Mouse (Mus musculus): ENCODE data around the gene Trpv6. TPM values are rescaled to one million over a fixed set of nuclear protein-coding genes. Genes with fewer than 3 reads are reported as not detected.

The Trpv6 gene
- total RNA-seq, 2 experiments from 2014 or later, result not detected

DNA sequence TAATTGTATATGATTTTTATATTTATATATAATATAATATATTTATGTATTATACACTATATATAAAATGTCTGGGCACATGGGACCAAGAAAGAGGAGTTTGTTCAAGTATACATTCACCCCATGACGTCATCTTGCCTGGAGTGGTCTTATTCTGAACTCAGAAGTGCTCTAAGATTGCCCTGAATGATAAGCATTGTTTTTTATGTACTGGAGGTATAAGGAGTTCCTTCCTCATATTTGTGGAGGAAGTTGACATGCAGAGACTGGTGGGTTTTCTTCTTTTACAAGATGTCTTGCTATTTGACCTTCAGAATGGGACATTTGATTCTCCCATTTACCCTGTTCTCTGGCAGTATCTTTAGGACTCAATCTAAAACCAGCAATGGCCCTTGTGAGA lies 8.0 kb downstream of the Trpv6 start:
- ATAC-seq (replicated peaks; ENCODE audit: poor library complexity), result no peak; the same call in 1 of the 2 replicates

DNA sequence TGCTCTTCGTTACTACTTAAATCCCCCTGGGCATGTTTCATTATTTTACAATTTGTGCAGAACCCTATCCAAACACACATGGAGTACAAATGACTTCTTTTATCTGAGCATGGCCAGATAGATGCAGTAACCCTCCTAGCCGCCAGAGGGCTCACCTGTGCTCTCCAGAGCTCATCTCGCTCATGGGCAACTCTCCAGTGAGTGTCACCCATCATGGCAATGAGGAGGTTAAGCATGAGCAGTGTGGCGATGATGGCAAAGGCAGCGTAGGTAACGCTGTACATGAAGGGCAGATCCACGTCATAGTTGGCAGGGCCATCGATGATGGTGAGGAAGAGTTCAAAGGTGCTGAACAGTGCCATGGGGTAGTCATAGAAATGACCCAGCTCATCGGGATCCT lies 13.5 kb downstream of the Trpv6 start:
- peak; percentile 92 for ATAC-seq (replicated peaks; ENCODE audit: poor library complexity)

DNA sequence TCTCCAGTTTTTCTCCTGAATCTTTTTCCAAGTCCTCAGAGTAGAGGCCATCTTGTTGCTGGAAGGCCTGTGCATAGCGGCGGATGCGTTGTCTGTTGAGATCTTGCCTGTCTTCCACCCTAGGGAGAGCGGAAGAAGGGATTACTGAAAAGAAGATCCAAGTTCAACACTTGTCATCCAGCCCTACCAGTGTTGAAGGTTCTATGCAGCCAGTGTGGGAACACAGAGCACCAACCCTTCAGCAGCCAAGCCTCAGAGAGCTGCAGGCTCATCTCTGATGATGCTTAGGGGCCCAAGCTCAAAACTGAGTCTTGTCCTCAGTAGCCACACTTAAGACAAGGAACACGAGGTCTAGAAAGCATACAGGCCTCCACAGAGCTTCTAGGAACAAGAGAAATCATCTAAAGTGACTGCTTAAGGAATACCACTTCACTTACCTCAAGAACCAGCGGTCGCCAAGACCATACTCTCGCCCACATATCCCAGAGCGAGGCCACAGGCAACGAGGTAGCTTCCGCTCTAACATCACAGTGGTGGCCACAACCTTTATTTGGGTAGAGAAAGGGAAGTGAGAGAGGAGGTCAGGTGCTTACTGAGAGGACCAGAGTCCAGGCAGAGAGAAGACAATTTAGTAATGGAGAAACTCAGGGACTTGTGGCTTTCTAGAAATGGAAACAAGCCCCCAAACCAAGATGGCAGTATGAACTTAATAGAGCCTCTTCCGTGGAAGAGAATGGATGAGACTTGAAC lies 14.8 kb downstream of the Trpv6 start:
- ATAC-seq (replicated peaks; ENCODE audit: poor library complexity), result no peak

GRCm38 (mm10) chr6:41620173-41620798 lies 15.9 kb downstream of the Trpv6 start:
- ATAC-seq (replicated peaks; ENCODE audit: poor library complexity), result no peak

DNA sequence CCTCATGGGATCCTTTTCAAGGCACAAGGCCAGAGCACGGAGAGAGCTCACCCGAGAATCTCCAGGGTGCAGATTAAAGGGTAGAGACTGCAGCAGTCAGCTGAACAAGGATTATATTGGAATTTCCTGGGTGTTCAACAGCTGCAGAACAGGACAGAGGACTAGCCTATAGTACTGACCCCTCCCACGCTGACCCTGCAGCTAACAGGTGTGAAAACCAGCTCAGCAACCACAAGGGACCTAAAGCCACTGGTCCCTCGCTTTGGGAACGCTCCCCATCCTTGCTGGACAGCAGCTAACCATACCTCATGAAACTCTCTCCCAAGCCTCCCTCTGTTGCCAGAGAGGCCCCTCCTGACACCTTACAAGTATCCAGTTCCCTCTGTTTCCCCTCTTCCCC lies 28.6 kb downstream of the Trpv6 start:
- ATAC-seq (replicated peaks; ENCODE audit: poor library complexity), result no peak

DNA sequence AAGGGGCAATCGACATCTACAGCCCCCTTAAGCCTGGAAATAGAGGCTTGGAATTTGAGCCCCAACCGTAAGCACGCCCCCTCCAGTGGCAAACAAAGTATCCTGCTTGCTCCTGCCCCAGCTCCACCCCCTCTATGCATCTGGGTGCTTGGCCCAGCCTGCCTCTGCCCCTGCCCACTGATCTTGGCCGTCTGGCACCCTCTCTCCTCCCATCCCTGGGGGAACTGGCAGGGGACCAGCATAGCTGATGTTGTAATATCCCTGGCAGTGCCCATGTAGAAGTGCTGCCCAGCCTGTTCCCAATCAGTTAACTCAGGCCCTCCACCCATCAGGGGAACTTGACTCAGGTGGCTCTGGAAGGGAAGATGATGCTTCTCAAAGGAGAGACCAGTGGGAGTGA lies 30.0 kb downstream of the Trpv6 start:
- ATAC-seq (replicated peaks; ENCODE audit: poor library complexity), result peak; percentile 47

DNA sequence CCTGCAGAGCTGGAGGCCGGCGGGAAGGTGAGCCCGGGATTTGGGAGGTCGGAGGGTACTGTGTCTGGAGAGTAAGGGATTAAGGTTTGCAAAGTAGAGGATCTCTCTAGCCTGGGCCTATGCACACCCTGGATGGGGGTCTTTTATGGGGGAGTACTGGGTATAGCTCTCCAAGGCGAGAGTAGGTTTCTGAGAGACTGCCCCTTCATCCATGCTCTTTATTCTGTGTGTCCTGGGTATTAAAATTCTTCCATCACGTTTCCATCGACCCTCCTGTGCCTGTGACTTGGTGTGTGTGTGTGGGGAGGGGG lies 30.5 kb downstream of the Trpv6 start:
- no peak for ATAC-seq (replicated peaks; ENCODE audit: poor library complexity)

GRCm38 (mm10) chr6:41605061-41605793 lies 31.0 kb downstream of the Trpv6 start, which contains the start of gene Ephb6:
Ephb6 (plus strand) TSS chr6:41605482.
- ATAC-seq (replicated peaks; ENCODE audit: poor library complexity), result peak; percentile 81

- ATAC-seq (replicated peaks; ENCODE audit: poor library complexity), result peak; percentile 73
Measured at GRCm38 (mm10) chr6:41604401-41605050, 31.7 kb downstream of the Trpv6 start.

DNA sequence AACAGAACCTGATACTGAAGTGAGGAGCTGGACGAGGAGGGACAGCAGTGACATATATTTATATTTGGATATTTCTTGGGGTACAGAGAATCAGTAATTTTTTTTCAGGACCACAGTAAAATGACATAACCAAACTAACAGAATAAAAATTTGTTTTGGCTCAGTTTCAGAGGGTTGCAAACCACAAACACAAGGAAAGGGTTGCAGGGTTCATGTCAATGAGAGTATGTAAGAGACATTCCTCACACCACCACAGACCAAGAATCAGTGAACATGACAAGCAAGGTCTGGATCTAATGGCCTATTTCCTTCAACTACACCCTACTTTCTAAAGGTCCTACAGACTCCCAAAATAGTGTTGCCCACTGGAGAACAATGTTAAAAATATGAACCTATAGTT lies 54.0 kb downstream of the Trpv6 start:
- no peak for ATAC-seq (replicated peaks; ENCODE audit: poor library complexity)

- ATAC-seq (replicated peaks; ENCODE audit: poor library complexity), result no peak
Measured at GRCm38 (mm10) chr6:41581295-41581694, 54.9 kb downstream of the Trpv6 start.

DNA sequence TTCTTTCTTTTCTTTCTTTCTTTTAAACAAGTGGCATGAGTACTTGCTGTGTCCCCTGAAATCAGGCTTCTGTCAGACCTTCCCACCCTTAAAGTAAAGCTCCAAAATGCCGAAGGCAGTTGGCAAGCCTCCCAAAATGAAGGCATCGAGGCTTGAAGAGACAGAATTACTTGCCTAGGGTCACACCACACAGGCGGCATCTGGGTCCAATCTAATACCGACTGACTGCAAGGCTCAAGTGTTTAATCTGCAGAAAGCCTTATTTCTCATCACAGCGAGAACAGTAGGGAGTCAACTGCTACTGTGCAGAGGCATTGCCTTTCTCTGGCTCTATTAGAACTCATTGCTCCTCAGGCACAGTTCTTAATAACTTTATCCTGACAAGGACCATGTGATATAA lies 58.9 kb downstream of the Trpv6 start:
- ATAC-seq (replicated peaks; ENCODE audit: poor library complexity), result no peak

GRCm38 (mm10) chr6:41576526-41577097 lies 59.6 kb downstream of the Trpv6 start:
- ATAC-seq (replicated peaks; ENCODE audit: poor library complexity), result no peak

Other genes with a start within 250 kb of the Trpv6 start
- not detected in 2 replicates for gene Gm5771, start 244.0 kb downstream of the Trpv6 start, total RNA-seq (2015)
- gene Gm5771, start 244.0 kb downstream of the Trpv6 start, total RNA-seq (2017), result not detected in 2 replicates
- not detected in 2 replicates for gene Gm10334, start 190.3 kb downstream of the Trpv6 start, total RNA-seq (2015)
- gene Gm10334, start 190.3 kb downstream of the Trpv6 start, total RNA-seq (2017), result not detected in 2 replicates
- not detected in 2 replicates for gene Prss1, start 177.5 kb downstream of the Trpv6 start, total RNA-seq (2015)
- gene Prss1, start 177.5 kb downstream of the Trpv6 start, total RNA-seq (2017), result not detected in 2 replicates
- not detected in 2 replicates for gene Prss2, start 114.6 kb downstream of the Trpv6 start, total RNA-seq (2015)
- gene Prss2, start 114.6 kb downstream of the Trpv6 start, total RNA-seq (2017), result not detected in 2 replicates
- 0.15 and 4.2 TPM in 2 replicates for gene Ephb6, start 30.9 kb downstream of the Trpv6 start, total RNA-seq (2015)
- gene Ephb6, start 30.9 kb downstream of the Trpv6 start, total RNA-seq (2017), result 1.7 and 2.6 TPM in 2 replicates
- gene Trpv5, start 44.4 kb upstream of the Trpv6 start, total RNA-seq (2015), result 0.10 TPM in 1 of 2 replicates, not detected in the other
- gene Trpv5, start 44.4 kb upstream of the Trpv6 start, total RNA-seq (2017), result not detected in 2 replicates
- gene Llcfc1, start 48.0 kb upstream of the Trpv6 start, total RNA-seq (2015), result not detected in 2 replicates
- not detected in 2 replicates for gene Llcfc1, start 48.0 kb upstream of the Trpv6 start, total RNA-seq (2017)
- gene Kel, start 67.9 kb upstream of the Trpv6 start, total RNA-seq (2015), result 15.2 and 34.6 TPM in 2 replicates
- gene Kel, start 67.9 kb upstream of the Trpv6 start, total RNA-seq (2017), result 4.7 and 9.3 TPM in 2 replicates
- not detected in 2 replicates for gene Olfr459, start 138.8 kb upstream of the Trpv6 start, total RNA-seq (2015)
- gene Olfr459, start 138.8 kb upstream of the Trpv6 start, total RNA-seq (2017), result not detected in 2 replicates
- gene Pip, start 211.1 kb upstream of the Trpv6 start, total RNA-seq (2015), result not detected in 2 replicates
- gene Pip, start 211.1 kb upstream of the Trpv6 start, total RNA-seq (2017), result not detected in 2 replicates
- not detected in 2 replicates for gene Sval2, start 216.6 kb upstream of the Trpv6 start, total RNA-seq (2015)
- gene Sval2, start 216.6 kb upstream of the Trpv6 start, total RNA-seq (2017), result not detected in 2 replicates